In the genomic region with DNA sequence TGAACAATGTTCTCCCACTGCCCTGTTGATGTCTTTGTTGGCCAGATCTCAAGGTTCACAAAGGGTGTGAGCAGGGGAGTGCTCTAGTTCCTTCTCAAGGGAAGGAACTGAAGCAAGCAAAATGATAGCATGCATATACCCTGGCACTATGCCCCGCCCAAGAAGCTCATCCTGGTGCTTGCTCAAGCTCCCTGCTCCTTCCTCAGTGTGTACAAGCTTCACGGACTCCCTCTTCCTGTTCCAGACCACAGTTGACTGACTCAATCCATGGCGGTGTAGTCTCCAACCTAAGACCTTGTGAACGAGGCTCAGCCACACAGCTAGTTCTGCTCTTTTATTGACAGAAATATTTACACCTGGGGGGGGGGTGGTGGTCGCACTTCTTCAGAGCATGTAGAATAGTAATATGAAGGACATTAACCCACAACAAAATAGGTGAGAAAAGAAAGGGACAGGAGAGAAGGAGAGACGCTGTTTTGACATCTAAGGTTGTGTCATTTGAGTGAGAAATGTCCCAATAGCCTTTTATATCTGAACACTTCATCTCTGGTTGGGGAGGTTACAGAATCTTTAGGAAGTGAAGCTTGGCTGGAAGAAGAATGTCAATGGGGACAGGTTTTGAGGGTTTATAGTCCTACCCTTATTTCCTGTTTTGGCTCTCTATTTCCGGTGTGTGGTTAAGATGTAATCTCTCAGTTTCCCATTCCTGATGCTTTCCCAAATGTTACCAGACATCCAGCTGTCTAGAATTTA, we compare ENCODE assay signal across 41 mouse cellular contexts. TPM values are rescaled to one million over a fixed set of nuclear protein-coding genes. Genes with fewer than 3 reads are reported as not detected.
DNase-seq lines count a peak whose midpoint lies in the region; ATAC-seq and TF ChIP-seq lines count a peak whose summit lies in the region.
"Had no signal": no experiment of that assay in that cellular context is flagged by ENCODE, and none has a peak within 500 bp of the region (broad histone marks: within the 10 kb centered on the region; RNA-seq: fewer than 3 reads in every experiment).

No protein-coding gene starts in this region.

- WGBS in liver, postnatal 0 days (ENCODE audit: insufficient replicate concordance), result 42% methylated on average over 7 of the region's 7 CpGs
- WGBS in liver, embryonic 12.5 days (ENCODE audit: insufficient replicate concordance), result 31% methylated on average over 7 of the region's 7 CpGs
- 89% methylated on average over 7 of the region's 7 CpGs for WGBS in forebrain, embryonic 13.5 days

- no peak for TF ChIP-seq EP300 in liver, postnatal 0 days (IDR thresholded peaks at IDR 0.05; ENCODE audit: low read depth)

- no peaks in the 10 kb centered on the region for H3K9me3 ChIP-seq in liver, postnatal 0 days (ENCODE audit: low read length)
- H3K9me3 ChIP-seq in liver, embryonic 12.5 days (replicated peaks), result no peaks in the 10 kb centered on the region
- no peaks in the 10 kb centered on the region for H3K9me3 ChIP-seq in forebrain, embryonic 13.5 days (replicated peaks)
- H3K9me3 ChIP-seq: embryonic facial prominence, embryonic 12.5 days; heart, embryonic 12.5 days; hindbrain, embryonic 10.5 days; hindbrain, embryonic 15.5 days; limb, embryonic 12.5 days; liver, embryonic 13.5 days; lung, embryonic 15.5 days; neural tube, embryonic 12.5 days had no signal

- no peak for TF ChIP-seq CTCF in liver, postnatal 0 days (IDR thresholded peaks at IDR 0.05; ENCODE audit: low read depth)

- peak; percentile 80 for ATAC-seq in liver, postnatal 0 days
- no peak for ATAC-seq in liver, embryonic 12.5 days
- ATAC-seq in common myeloid progenitor, adult 5-6 weeks (replicated peaks; ENCODE audit: low read depth, poor library complexity, severe bottlenecking), result peak; percentile 94
- peak; percentile 96 for ATAC-seq in megakaryocyte, adult 5-6 weeks (ENCODE audit: poor library complexity, severe bottlenecking)
- no peak for ATAC-seq in forebrain, embryonic 13.5 days
- ATAC-seq: activated CD4-positive, CD25-positive, alpha-beta regulatory T cell, adult 4 months; forebrain, postnatal 0 days; midbrain, embryonic 16.5 days had no signal

- no peaks in the 10 kb centered on the region for H3K27me3 ChIP-seq in liver, postnatal 0 days (ENCODE audit: insufficient read depth, low read length)
- no peaks in the 10 kb centered on the region for H3K27me3 ChIP-seq in liver, embryonic 12.5 days (replicated peaks)
- no peaks in the 10 kb centered on the region for H3K27me3 ChIP-seq in forebrain, embryonic 13.5 days
- H3K27me3 ChIP-seq: CH12.LX; embryonic facial prominence, embryonic 12.5 days; heart, embryonic 12.5 days; hindbrain, embryonic 15.5 days; limb, embryonic 12.5 days; liver, embryonic 13.5 days; lung, embryonic 15.5 days; neural tube, embryonic 12.5 days had no signal

- no peaks in the 10 kb centered on the region for H3K4me1 ChIP-seq in liver, postnatal 0 days (ENCODE audit: insufficient read depth)
- no peaks in the 10 kb centered on the region for H3K4me1 ChIP-seq in liver, embryonic 12.5 days
- peaks cover 3% of the 10 kb centered on the region; the same call in 1 of the 2 replicates for H3K4me1 ChIP-seq in forebrain, embryonic 13.5 days
- H3K4me1 ChIP-seq: embryonic facial prominence, embryonic 12.5 days; heart, embryonic 12.5 days; hindbrain, embryonic 10.5 days; hindbrain, embryonic 15.5 days; limb, embryonic 12.5 days; liver, embryonic 13.5 days; lung, embryonic 15.5 days; neural tube, embryonic 12.5 days had no signal

- DNase-seq in liver, postnatal 0 days, result peak; percentile 36
- DNase-seq in adrenal gland, postnatal 25 days, result no peak
- DNase-seq: adrenal gland, adult 2 months; cerebellum, adult 9-10 months; cerebellum, postnatal 36 days; embryo, embryonic 11 days; forebrain, postnatal 0 days; kidney, adult 18-20 months; kidney, postnatal 36 days; liver, embryonic 13.5 days had no signal

- no peak overlapping the region for H3K4me3 ChIP-seq in liver, postnatal 0 days (ENCODE audit: low read depth, low read length)
- H3K4me3 ChIP-seq in liver, embryonic 12.5 days, result no peak overlapping the region
- no peak overlapping the region for H3K4me3 ChIP-seq in forebrain, embryonic 13.5 days
- H3K4me3 ChIP-seq: embryonic facial prominence, embryonic 12.5 days; heart, embryonic 12.5 days; hindbrain, embryonic 10.5 days; hindbrain, embryonic 15.5 days; layer of hippocampus, adult 2 months; left cerebral cortex, adult 2 months; limb, embryonic 12.5 days; liver, embryonic 13.5 days; lung, embryonic 15.5 days; myocyte; neural tube, embryonic 12.5 days had no signal

- H3K9ac ChIP-seq in liver, postnatal 0 days (replicated peaks), result no peak overlapping the region
- no peak overlapping the region for H3K9ac ChIP-seq in liver, embryonic 12.5 days
- no peak overlapping the region for H3K9ac ChIP-seq in forebrain, embryonic 13.5 days
- H3K9ac ChIP-seq: embryonic facial prominence, embryonic 12.5 days; forebrain, postnatal 0 days; heart, embryonic 12.5 days; hindbrain, embryonic 15.5 days; limb, embryonic 12.5 days; liver, embryonic 13.5 days; lung, embryonic 15.5 days; neural tube, embryonic 12.5 days had no signal

- H3K27ac ChIP-seq in liver, postnatal 0 days (ENCODE audit: low read depth), result 0 out of 2 replicates have a peak overlapping the region, but pooled peaks have one; percentile 8
- H3K27ac ChIP-seq in liver, embryonic 12.5 days, result no peak overlapping the region
- H3K27ac ChIP-seq in forebrain, embryonic 13.5 days, result no peak overlapping the region
- H3K27ac ChIP-seq: embryonic facial prominence, embryonic 12.5 days; hindbrain, embryonic 10.5 days; hindbrain, embryonic 15.5 days; layer of hippocampus, adult 2 months; left cerebral cortex, adult 2 months; limb, embryonic 12.5 days; liver, embryonic 13.5 days; lung, embryonic 15.5 days; neural tube, embryonic 12.5 days had no signal

- H3K4me2 ChIP-seq in liver, postnatal 0 days (ENCODE audit: low read depth, low read length), result no peak overlapping the region
- no peak overlapping the region for H3K4me2 ChIP-seq in liver, embryonic 12.5 days
- H3K4me2 ChIP-seq in forebrain, embryonic 13.5 days, result no peak overlapping the region
- H3K4me2 ChIP-seq: embryonic facial prominence, embryonic 12.5 days; heart, embryonic 12.5 days; hindbrain, embryonic 15.5 days; limb, embryonic 12.5 days; liver, embryonic 13.5 days; lung, embryonic 15.5 days; midbrain, embryonic 11.5 days; neural tube, embryonic 12.5 days had no signal

- H3K36me3 ChIP-seq in liver, postnatal 0 days (replicated peaks; ENCODE audit: insufficient read depth, low read length), result no peaks in the 10 kb centered on the region
- no peaks in the 10 kb centered on the region for H3K36me3 ChIP-seq in liver, embryonic 12.5 days
- H3K36me3 ChIP-seq in forebrain, embryonic 13.5 days (ENCODE audit: poor library complexity, severe bottlenecking), result no peaks in the 10 kb centered on the region
- H3K36me3 ChIP-seq: embryonic facial prominence, embryonic 12.5 days; heart, embryonic 12.5 days; hindbrain, embryonic 10.5 days; hindbrain, embryonic 15.5 days; limb, embryonic 12.5 days; liver, embryonic 13.5 days; lung, embryonic 15.5 days; neural tube, embryonic 12.5 days had no signal

RNA-seq across cellular contexts. Expression of a gene that starts 14.9 kb away (rescaled TPM):
- polyA plus RNA-seq in liver, postnatal 0 days (2015; fragmentation: Nextera tagmentation; extraction: Ambion mirVana), result not detected in 2 replicates
- not detected in 2 replicates for polyA plus RNA-seq in liver, embryonic 12.5 days (2016; fragmentation: Nextera tagmentation; extraction: Ambion mirVana)
- not detected in 2 replicates for total RNA-seq in common myeloid progenitor, adult 5-6 weeks (2017)
- total RNA-seq in megakaryocyte, adult 5-6 weeks (2015), result not detected in 2 replicates
- not detected in 2 replicates for total RNA-seq in megakaryocyte, adult 5-6 weeks (2017)
- total RNA-seq in adrenal gland, postnatal 25 days (2021), result not detected in 2 replicates
- not detected in 2 replicates for polyA plus RNA-seq in forebrain, embryonic 13.5 days (2015; fragmentation: Nextera tagmentation; extraction: Ambion mirVana)
- total RNA-seq: adrenal gland, adult 2 months; adrenal gland, postnatal 4 days; CH12.LX; ES-E14; forebrain, postnatal 0 days; gastrocnemius, adult 8-10 months; layer of hippocampus, adult 2 months; layer of hippocampus, postnatal 14 days; left cerebral cortex, adult 2 months; left cerebral cortex, postnatal 25 days had no signal
- polyA plus RNA-seq: activated CD4-positive, CD25-positive, alpha-beta regulatory T cell, adult 4 months; adrenal gland, adult 2 months; C2C12; embryonic facial prominence, embryonic 12.5 days; forebrain, postnatal 0 days; gonadal fat pad, adult 2 months; heart, embryonic 12.5 days; heart, postnatal 0 days; hindbrain, embryonic 10.5 days; hindbrain, embryonic 15.5 days; intestine, embryonic 14.5 days; kidney, embryonic 16.5 days; limb, embryonic 12.5 days; liver, embryonic 13.5 days; lung, embryonic 15.5 days; midbrain, embryonic 11.5 days; midbrain, embryonic 16.5 days; neural tube, embryonic 12.5 days; small intestine, adult 2 months; stomach, embryonic 14.5 days; thymus, postnatal 0 days had no signal

Comparison
In these comparisons a context has a peak if more than half of its experiments do, and no peak if none do; other contexts are left out.
1. ATAC-seq: peak in liver, postnatal 0 days (single experiment), common myeloid progenitor, adult 5-6 weeks (single experiment) and megakaryocyte, adult 5-6 weeks (single experiment); none in liver, embryonic 12.5 days (single experiment) and forebrain, embryonic 13.5 days (single experiment).